Mouse (Mus musculus): ENCODE data around the gene Apol7b.

DNA sequence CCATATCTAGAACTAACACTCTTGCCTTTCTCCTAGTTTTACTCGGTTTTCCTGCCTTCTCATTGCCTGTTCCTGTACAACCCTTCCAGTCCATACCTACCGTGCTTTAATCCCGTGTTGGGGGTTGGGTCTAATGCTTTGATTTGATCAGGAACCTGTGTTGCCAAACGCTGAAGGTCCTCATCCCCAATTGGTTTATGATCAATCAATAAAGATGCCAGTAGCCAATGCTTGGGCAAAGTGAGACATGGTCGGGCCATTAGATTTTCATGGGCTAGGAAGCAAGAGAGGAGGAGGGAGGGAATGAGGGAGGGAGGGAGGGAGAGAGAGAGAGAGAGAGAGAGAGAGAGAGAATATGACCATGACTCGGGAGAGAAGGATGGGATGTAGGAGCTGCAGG is 65.8 kb downstream of the Apol7b start:
- no peak for TF ChIP-seq CTCF (IDR thresholded peaks at IDR 0.05; ENCODE audit: low read depth, low read length)
- TF ChIP-seq POLR2A (IDR thresholded peaks at IDR 0.05; ENCODE audit: insufficient read depth, low read length): no peak
- TF ChIP-seq EP300 (IDR thresholded peaks at IDR 0.05; ENCODE audit: insufficient read depth, low read depth, low read length): no peak

All from ES-Bruce4 (cell line).